In the genomic region with DNA sequence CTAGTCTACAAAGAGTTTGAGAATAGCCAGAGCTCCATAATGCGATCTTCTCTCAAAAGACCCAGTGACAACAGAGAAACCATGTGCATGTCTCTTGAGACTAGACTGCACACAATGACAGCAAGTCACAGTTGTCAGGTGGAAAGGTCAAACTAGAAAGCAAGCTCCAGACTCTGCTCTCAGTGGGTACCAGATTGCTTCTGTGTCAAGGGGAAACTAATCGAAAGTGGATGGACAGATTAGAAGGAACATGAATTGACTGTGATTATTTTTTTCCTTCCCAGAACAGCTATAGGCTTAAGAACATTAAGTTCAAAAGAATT, we compare ENCODE assay signal across 12 mouse cellular contexts. TPM values are rescaled to one million over a fixed set of nuclear protein-coding genes. Genes with fewer than 3 reads are reported as not detected.
DNase-seq lines count a peak whose midpoint lies in the region; ATAC-seq and TF ChIP-seq lines count a peak whose summit lies in the region.
"Had no signal": no experiment of that assay in that cellular context is flagged by ENCODE, and none has a peak within 500 bp of the region (broad histone marks: within the 10 kb centered on the region; RNA-seq: fewer than 3 reads in every experiment).

No protein-coding gene starts in this region.

- no peak for TF ChIP-seq CTCF in heart, adult 2 months (IDR thresholded peaks at IDR 0.05)
- TF ChIP-seq CTCF in kidney, adult 2 months (conservative IDR thresholded peaks at IDR 0.05; ENCODE audit: insufficient read depth, insufficient read length, low read depth, low read length): no peak

- no peak overlapping the region for H3K4me2 ChIP-seq in hindbrain, embryonic 15.5 days
- H3K4me2 ChIP-seq: limb, embryonic 13.5 days had no signal

- TF ChIP-seq POLR2A in heart, adult 2 months (IDR thresholded peaks at IDR 0.05; ENCODE audit: insufficient read depth, low read depth, low read length): no peak
- TF ChIP-seq POLR2A in kidney, adult 2 months (IDR thresholded peaks at IDR 0.05; ENCODE audit: low read depth, low read length): no peak

- peak overlapping the region; percentile 90 for H3K27ac ChIP-seq in heart, embryonic 10.5 days
- no peak overlapping the region for H3K27ac ChIP-seq in heart, adult 2 months
- peak overlapping the region; percentile 100 for H3K27ac ChIP-seq in kidney, adult 2 months (ENCODE audit: insufficient read depth, low read depth, low read length)
- H3K27ac ChIP-seq in hindbrain, embryonic 15.5 days (replicated peaks): no peak overlapping the region
- H3K27ac ChIP-seq: limb, embryonic 13.5 days had no signal

- H3K9ac ChIP-seq in heart, adult 2 months (ENCODE audit: low read depth, low read length): no peak overlapping the region
- no peak overlapping the region for H3K9ac ChIP-seq in hindbrain, embryonic 15.5 days
- H3K9ac ChIP-seq: limb, embryonic 13.5 days had no signal

- no peaks in the 10 kb centered on the region for H3K79me2 ChIP-seq in heart, adult 2 months (replicated peaks; ENCODE audit: control insufficient read depth, insufficient read depth, low read length)

- intact Hi-C loops in heart, adult 2 months (cut with DNase I): no loop called here
- intact Hi-C loops in gastrocnemius, postnatal 14 days (cut with DNase I; ENCODE audit: low total_unique reads): no loop called here

- no peak for TF ChIP-seq EP300 in heart, adult 2 months (IDR thresholded peaks at IDR 0.05; ENCODE audit: insufficient read depth, low read depth, low read length)

- H3K36me3 ChIP-seq in heart, embryonic 10.5 days: no peaks in the 10 kb centered on the region
- H3K36me3 ChIP-seq in heart, adult 2 months (ENCODE audit: control insufficient read depth, insufficient read depth, low read length): no peaks in the 10 kb centered on the region; the same call in 1 of the 2 replicates
- H3K36me3 ChIP-seq in kidney, adult 2 months (ENCODE audit: control insufficient read depth, insufficient read depth, low read length): no peaks in the 10 kb centered on the region
- H3K36me3 ChIP-seq in hindbrain, embryonic 15.5 days: no peaks in the 10 kb centered on the region
- H3K36me3 ChIP-seq: limb, embryonic 13.5 days had no signal

- no peaks in the 10 kb centered on the region for H3K27me3 ChIP-seq in heart, embryonic 10.5 days (ENCODE audit: insufficient read depth, poor library complexity, severe bottlenecking)
- H3K27me3 ChIP-seq in heart, adult 2 months (ENCODE audit: control insufficient read depth, insufficient read depth, low read length): no peaks in the 10 kb centered on the region
- no peaks in the 10 kb centered on the region for H3K27me3 ChIP-seq in kidney, adult 2 months (replicated peaks; ENCODE audit: control insufficient read depth, insufficient read depth, low read length)
- no peaks in the 10 kb centered on the region for H3K27me3 ChIP-seq in hindbrain, embryonic 15.5 days
- H3K27me3 ChIP-seq: limb, embryonic 13.5 days had no signal

- peaks cover 49% of the 10 kb centered on the region for H3K4me1 ChIP-seq in heart, embryonic 10.5 days
- H3K4me1 ChIP-seq in heart, adult 2 months (ENCODE audit: control insufficient read depth, insufficient read depth, low read length): no peaks in the 10 kb centered on the region; the same call in 1 of the 2 replicates
- peaks cover 42% of the 10 kb centered on the region for H3K4me1 ChIP-seq in kidney, adult 2 months (ENCODE audit: control insufficient read depth, insufficient read depth, low read length)
- H3K4me1 ChIP-seq in hindbrain, embryonic 15.5 days (replicated peaks): 0 out of 2 replicates have a peak, but pooled peaks cover 6% of the 10 kb centered on the region

- 30% methylated on average over 2 of the region's 2 CpGs for WGBS in heart, embryonic 10.5 days
- WGBS in heart, adult 2 months: 49% methylated on average over 2 of the region's 2 CpGs
- 41% methylated on average over 2 of the region's 2 CpGs for WGBS in kidney, adult 2 months
- 22% methylated on average over 2 of the region's 2 CpGs for WGBS in hindbrain, embryonic 15.5 days

- DNase-seq in heart, embryonic 10.5 days (ENCODE audit: low spot score): no peak
- DNase-seq in heart, adult 2 months: no peak
- DNase-seq in kidney, adult 2 months: no peak
- DNase-seq in kidney, postnatal 25 days: no peak
- peak; percentile 60 for DNase-seq in embryo, embryonic 10.5 days (ENCODE audit: low spot score)
- no peak for DNase-seq in gastrocnemius, postnatal 14 days
- no peak for DNase-seq in cerebellum, postnatal 4 days (ENCODE audit: low spot score in 2 of 2)
- DNase-seq: adrenal gland, postnatal 14 days; lung, adult 2 months; thymus, postnatal 36 days had no signal

- 0 out of 2 replicates have a peak overlapping the region, but pooled peaks have one; percentile 2 for H3K4me3 ChIP-seq in heart, embryonic 10.5 days
- H3K4me3 ChIP-seq in heart, adult 2 months: no peak overlapping the region
- no peak overlapping the region for H3K4me3 ChIP-seq in kidney, adult 2 months (ENCODE audit: insufficient read depth, low read depth, low read length)
- H3K4me3 ChIP-seq in hindbrain, embryonic 15.5 days: no peak overlapping the region
- H3K4me3 ChIP-seq: limb, embryonic 13.5 days had no signal

- ATAC-seq in hindbrain, embryonic 15.5 days (ENCODE audit: low FRiP score, low read depth): peak; percentile 30; the same call in 1 of the 2 replicates

- no peaks in the 10 kb centered on the region for H3K9me3 ChIP-seq in heart, embryonic 10.5 days
- no peaks in the 10 kb centered on the region for H3K9me3 ChIP-seq in hindbrain, embryonic 15.5 days
- H3K9me3 ChIP-seq: limb, embryonic 13.5 days had no signal

RNA-seq across cellular contexts. Expression of gene P3h2, which starts 27.5 kb away (rescaled TPM):
- polyA plus RNA-seq in heart, embryonic 10.5 days (2016; fragmentation: Nextera tagmentation; extraction: Ambion mirVana): 12.8 and 15.2 TPM in 2 replicates
- 1 to 10 TPM; 4.2 to 4.3 TPM for total RNA-seq in heart, adult 2 months (2021)
- 1.2 and 1.6 TPM in 2 replicates for polyA plus RNA-seq in heart, adult 2 months (2012; rRNA removed)
- 54.0 and 60.1 TPM in 2 replicates for polyA plus RNA-seq in kidney, adult 2 months (2012; rRNA removed)
- polyA plus RNA-seq in hindbrain, embryonic 15.5 days (2015; fragmentation: Nextera tagmentation; extraction: Ambion mirVana): 0.76 and 1.4 TPM in 2 replicates
- 1 to 10 TPM; 6.1 to 6.6 TPM for total RNA-seq in gastrocnemius, postnatal 14 days (2021)

Comparison
In these comparisons a context has a peak if more than half of its experiments do, and no peak if none do; other contexts are left out.
1. H3K27ac ChIP-seq: peak in heart, embryonic 10.5 days (single experiment) and kidney, adult 2 months (single experiment); none in heart, adult 2 months (single experiment) and hindbrain, embryonic 15.5 days (single experiment).